Mouse (Mus musculus): ENCODE data around the gene Kcna7. TPM values are rescaled to one million over a fixed set of nuclear protein-coding genes. Genes with fewer than 3 reads are reported as not detected.
"Not testable (repeated sequence)": the region's sequence is repeated elsewhere in the genome, so short reads cannot be mapped to it uniquely, and the experiment has no call there.

Kcna7 gene
- not detected for total RNA-seq (2021)
- long read RNA-seq, result 0 reads

GRCm38 (mm10) chr7:45405091-45406075 is at the start of gene Kcna7:
TSS of gene Kcna7 (plus strand) at chr7:45405653.
- peak; percentile 75 to 79 for DNase-seq (ENCODE audit: low spot score in 2 of 2)

- no peak for DNase-seq (ENCODE audit: low spot score in 2 of 2)
Observed at GRCm38 (mm10) chr7:45356087-45356486, 49.4 kb upstream of the Kcna7 start.

GRCm38 (mm10) chr7:45359081-45359480 is 46.4 kb upstream of the Kcna7 start:
- DNase-seq (ENCODE audit: low spot score in 2 of 2), result not testable (repeated sequence)

GRCm38 (mm10) chr7:45360404-45361125 is 44.9 kb upstream of the Kcna7 start:
- no peak for DNase-seq (ENCODE audit: low spot score in 2 of 2)

- peak; percentile 83 to 88 for DNase-seq (ENCODE audit: low spot score in 2 of 2)
Observed at GRCm38 (mm10) chr7:45361243-45361804, 44.1 kb upstream of the Kcna7 start.

- no peak for DNase-seq (ENCODE audit: low spot score in 2 of 2)
Observed at GRCm38 (mm10) chr7:45362801-45363200, 42.7 kb upstream of the Kcna7 start.

GRCm38 (mm10) chr7:45363983-45364382 is 41.5 kb upstream of the Kcna7 start:
- no peak for DNase-seq (ENCODE audit: low spot score in 2 of 2)

GRCm38 (mm10) chr7:45365742-45366651 is 39.5 kb upstream of the Kcna7 start:
- DNase-seq (ENCODE audit: low spot score in 2 of 2), result peak; percentile 51 to 60

GRCm38 (mm10) chr7:45366652-45367019 is 38.8 kb upstream of the Kcna7 start, which contains the start of gene Ppfia3:
TSS of gene Ppfia3 (minus strand) at chr7:45367019.
- DNase-seq (ENCODE audit: low spot score in 2 of 2), result no peak

- peak; percentile 99 to 100 for DNase-seq (ENCODE audit: low spot score in 2 of 2)
Observed at GRCm38 (mm10) chr7:45367020-45367880, 38.2 kb upstream of the Kcna7 start.

- no peak for DNase-seq (ENCODE audit: low spot score in 2 of 2)
Observed at GRCm38 (mm10) chr7:45368178-45368577, 37.3 kb upstream of the Kcna7 start.

- DNase-seq (ENCODE audit: low spot score in 2 of 2), result no peak
Observed at GRCm38 (mm10) chr7:45369022-45369745, 36.3 kb upstream of the Kcna7 start.

GRCm38 (mm10) chr7:45369836-45370474 is 35.5 kb upstream of the Kcna7 start:
- no peak for DNase-seq (ENCODE audit: low spot score in 2 of 2)

- peak; percentile 91 to 93 for DNase-seq (ENCODE audit: low spot score in 2 of 2)
Observed at GRCm38 (mm10) chr7:45370475-45371311, 34.8 kb upstream of the Kcna7 start, which contains the start of gene Lin7b. TSS of gene Lin7b (minus strand) at chr7:45370583.

- DNase-seq (ENCODE audit: low spot score in 2 of 2), result no peak
Observed at GRCm38 (mm10) chr7:45372371-45372770, 33.1 kb upstream of the Kcna7 start.

GRCm38 (mm10) chr7:45374620-45375019 is 30.8 kb upstream of the Kcna7 start:
- DNase-seq (ENCODE audit: low spot score in 2 of 2), result no peak

- DNase-seq (ENCODE audit: low spot score in 2 of 2), result no peak
Observed at GRCm38 (mm10) chr7:45376057-45376456, 29.4 kb upstream of the Kcna7 start.

All from layer of hippocampus, postnatal 10 days (tissue).